Mouse (Mus musculus): ENCODE measurements around the gene Cpz. TPM values are rescaled to one million over a fixed set of nuclear protein-coding genes. Genes with fewer than 3 reads are reported as not detected.

The Cpz gene
- polyA plus RNA-seq, 1 experiment from 2014 or later, result 1.2 TPM

DNA sequence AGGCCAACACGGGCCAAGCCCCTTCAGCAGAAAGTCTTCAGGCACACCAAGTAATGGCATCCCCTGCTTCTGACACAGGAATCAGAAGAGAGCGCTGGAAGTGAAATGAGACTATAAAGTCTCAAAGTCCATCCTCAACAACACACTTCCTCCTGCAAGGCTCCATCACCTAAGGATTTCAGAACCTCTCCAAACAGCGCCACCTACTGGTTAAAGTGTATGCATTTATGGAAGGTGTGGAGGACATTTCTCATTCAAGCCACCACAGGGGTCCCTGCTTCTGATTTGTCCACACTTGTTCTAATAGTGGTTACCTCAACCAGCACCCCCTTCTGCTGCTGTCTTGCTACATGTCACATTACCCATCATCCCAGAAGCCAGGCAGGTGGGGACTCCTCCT lies 10.8 kb upstream of the Cpz start:
- no peaks in the 10 kb centered on the region for H3K36me3 ChIP-seq (ENCODE audit: control insufficient read depth, insufficient read depth)
- H3K27me3 ChIP-seq (replicated peaks; ENCODE audit: control insufficient read depth, insufficient read depth, low read length), result no peaks in the 10 kb centered on the region
- no peak for ATAC-seq
- no peak overlapping the region for H3K4me2 ChIP-seq (ENCODE audit: low read length)
- H3K9me3 ChIP-seq (ENCODE audit: control insufficient read depth, low read length), result no peaks in the 10 kb centered on the region
- no peaks in the 10 kb centered on the region for H3K4me1 ChIP-seq (replicated peaks; ENCODE audit: control insufficient read depth, insufficient read depth, low read length)
- H3K27ac ChIP-seq (ENCODE audit: low read length), result no peak overlapping the region
- 68% methylated on average over 3 of the region's 3 CpGs for WGBS
- no peak overlapping the region for H3K9ac ChIP-seq (replicated peaks; ENCODE audit: low read depth, low read length)
- no peak overlapping the region for H3K4me3 ChIP-seq (replicated peaks; ENCODE audit: low read length)

DNA sequence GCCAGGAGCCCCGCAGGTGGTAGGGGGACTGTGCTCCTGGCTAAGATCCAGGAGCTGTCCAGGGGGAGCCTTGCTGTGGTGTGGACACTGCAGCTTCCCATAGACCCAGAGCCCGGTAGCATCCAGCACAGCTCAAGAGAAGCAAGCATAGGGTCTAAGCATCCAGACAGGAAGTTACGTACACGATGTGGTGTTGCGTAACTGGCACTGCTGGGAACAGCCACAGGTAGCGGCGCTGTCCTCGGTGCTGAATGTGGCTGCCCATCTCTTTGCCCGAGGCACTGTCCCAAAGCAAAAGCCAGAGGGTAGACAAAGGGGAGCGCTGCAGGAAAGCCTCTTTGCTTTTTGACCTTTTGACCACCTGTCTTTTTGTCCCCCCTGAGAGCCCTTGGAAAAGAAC lies 6.1 kb upstream of the Cpz start:
- Histone ChIP-seq H3K9me3 (ENCODE audit: control insufficient read depth, low read length) (no peaks in the 10 kb centered on the region), H3K27me3 (replicated peaks; ENCODE audit: control insufficient read depth, insufficient read depth, low read length) (no peaks in the 10 kb centered on the region), H3K9ac (replicated peaks; ENCODE audit: low read depth, low read length) (no peak overlapping the region), H3K4me3 (replicated peaks; ENCODE audit: low read length) (no peak overlapping the region), H3K4me2 (ENCODE audit: low read length) (no peak overlapping the region), H3K4me1 (replicated peaks; ENCODE audit: control insufficient read depth, insufficient read depth, low read length) (no peaks in the 10 kb centered on the region), H3K36me3 (ENCODE audit: control insufficient read depth, insufficient read depth) (no peaks in the 10 kb centered on the region), H3K27ac (ENCODE audit: low read length) (no peak overlapping the region)
- 14% methylated on average over 10 of the region's 10 CpGs for WGBS
- ATAC-seq, result no peak

DNA sequence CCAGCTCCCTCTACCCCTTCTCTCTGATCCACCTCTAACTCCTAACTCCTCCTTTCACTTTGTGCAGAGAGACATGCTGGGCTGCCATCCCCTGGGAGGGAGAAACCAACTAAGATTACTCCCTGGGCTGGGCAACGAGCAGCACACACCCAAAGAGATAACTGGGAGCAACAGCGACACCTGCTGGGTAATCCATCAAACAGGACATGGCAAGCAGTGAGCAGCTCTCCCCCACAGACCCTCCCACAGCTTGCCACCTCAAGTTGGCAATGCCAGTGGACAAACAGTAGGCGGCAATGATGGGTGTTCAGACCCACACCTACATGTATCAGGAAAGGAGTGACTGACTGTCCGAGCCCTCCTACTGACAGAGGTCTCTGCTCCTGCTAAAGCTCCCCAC lies 4.9 kb upstream of the Cpz start:
- no peak overlapping the region for H3K4me3 ChIP-seq (replicated peaks; ENCODE audit: low read length)
- H3K36me3 ChIP-seq (ENCODE audit: control insufficient read depth, insufficient read depth), result no peaks in the 10 kb centered on the region
- H3K27ac ChIP-seq (ENCODE audit: low read length), result no peak overlapping the region
- H3K9me3 ChIP-seq (ENCODE audit: control insufficient read depth, low read length), result no peaks in the 10 kb centered on the region
- H3K4me2 ChIP-seq (ENCODE audit: low read length), result no peak overlapping the region
- peaks cover under 1% of the 10 kb centered on the region; the same call in 1 of the 2 replicates for H3K4me1 ChIP-seq (replicated peaks; ENCODE audit: control insufficient read depth, insufficient read depth, low read length)
- ATAC-seq, result no peak
- WGBS, result 21% methylated on average over 4 of the region's 4 CpGs
- no peaks in the 10 kb centered on the region for H3K27me3 ChIP-seq (replicated peaks; ENCODE audit: control insufficient read depth, insufficient read depth, low read length)
- no peak overlapping the region for H3K9ac ChIP-seq (replicated peaks; ENCODE audit: low read depth, low read length)

DNA sequence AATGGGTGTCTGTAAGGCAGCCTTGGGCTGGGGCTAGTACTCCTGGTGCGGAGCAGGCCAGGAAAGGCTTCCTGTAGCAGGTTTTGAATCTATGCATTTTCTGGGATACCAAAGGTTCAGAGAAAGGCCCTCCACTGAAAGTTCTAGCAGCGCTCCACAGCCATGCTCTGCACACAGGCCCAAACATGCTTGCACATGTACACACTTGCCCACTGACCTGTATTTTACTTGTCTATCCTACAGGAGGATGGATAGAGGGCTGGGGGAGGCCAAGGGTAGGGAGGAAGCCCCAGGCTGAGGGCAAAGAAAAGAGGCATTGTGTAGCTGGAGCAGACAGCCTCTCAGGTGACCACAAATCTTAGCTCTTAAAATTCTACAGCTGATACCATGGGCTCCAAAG lies 1.1 kb downstream of the Cpz start:
- 73% methylated on average over 2 of the region's 2 CpGs for WGBS
- ATAC-seq, result no peak
- H3K4me2 ChIP-seq (ENCODE audit: low read length), result no peak overlapping the region

DNA sequence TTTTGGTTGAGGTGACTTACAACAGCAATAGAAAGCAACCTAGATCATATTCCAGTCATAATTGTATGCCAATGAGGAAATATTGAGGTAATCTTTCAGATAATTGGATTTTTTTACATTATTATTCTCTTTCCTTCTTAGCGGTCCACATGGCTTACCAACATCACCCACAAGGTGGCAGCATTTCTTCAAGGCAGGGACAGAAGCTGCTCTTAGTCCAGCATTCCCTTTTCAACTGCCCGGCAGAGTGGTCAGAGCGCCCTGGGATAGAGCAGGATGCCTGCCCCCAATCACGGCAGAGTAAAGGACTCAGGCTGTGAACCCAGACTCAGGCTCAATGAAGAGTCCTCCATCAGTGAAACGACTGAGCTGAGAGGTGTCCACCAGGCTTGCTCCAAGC lies 1.8 kb downstream of the Cpz start:
- no peak for ATAC-seq
- 4% methylated on average over 5 of the region's 5 CpGs for WGBS
- H3K4me3 ChIP-seq (replicated peaks; ENCODE audit: low read length), result no peak overlapping the region
- no peak overlapping the region for H3K9ac ChIP-seq (replicated peaks; ENCODE audit: low read depth, low read length)
- H3K27ac ChIP-seq (ENCODE audit: low read length), result no peak overlapping the region
- peaks cover 15% of the 10 kb centered on the region for H3K27me3 ChIP-seq (replicated peaks; ENCODE audit: control insufficient read depth, insufficient read depth, low read length)
- H3K9me3 ChIP-seq (ENCODE audit: control insufficient read depth, low read length), result no peaks in the 10 kb centered on the region
- H3K4me1 ChIP-seq (replicated peaks; ENCODE audit: control insufficient read depth, insufficient read depth, low read length), result peaks cover 5% of the 10 kb centered on the region; the same call in 1 of the 2 replicates
- no peak overlapping the region for H3K4me2 ChIP-seq (ENCODE audit: low read length)
- no peaks in the 10 kb centered on the region for H3K36me3 ChIP-seq (ENCODE audit: control insufficient read depth, insufficient read depth)

More for the DNA sequence above, 1.1 kb downstream of the Cpz start:
- Histone ChIP-seq H3K27me3 (replicated peaks; ENCODE audit: control insufficient read depth, insufficient read depth, low read length) (peaks cover 15% of the 10 kb centered on the region), H3K36me3 (ENCODE audit: control insufficient read depth, insufficient read depth) (no peaks in the 10 kb centered on the region), H3K4me3 (replicated peaks; ENCODE audit: low read length) (no peak overlapping the region), H3K9me3 (ENCODE audit: control insufficient read depth, low read length) (no peaks in the 10 kb centered on the region), H3K27ac (ENCODE audit: low read length) (no peak overlapping the region), H3K4me1 (replicated peaks; ENCODE audit: control insufficient read depth, insufficient read depth, low read length) (peaks cover 5% of the 10 kb centered on the region; the same call in 1 of the 2 replicates), H3K9ac (replicated peaks; ENCODE audit: low read depth, low read length) (no peak overlapping the region)

DNA sequence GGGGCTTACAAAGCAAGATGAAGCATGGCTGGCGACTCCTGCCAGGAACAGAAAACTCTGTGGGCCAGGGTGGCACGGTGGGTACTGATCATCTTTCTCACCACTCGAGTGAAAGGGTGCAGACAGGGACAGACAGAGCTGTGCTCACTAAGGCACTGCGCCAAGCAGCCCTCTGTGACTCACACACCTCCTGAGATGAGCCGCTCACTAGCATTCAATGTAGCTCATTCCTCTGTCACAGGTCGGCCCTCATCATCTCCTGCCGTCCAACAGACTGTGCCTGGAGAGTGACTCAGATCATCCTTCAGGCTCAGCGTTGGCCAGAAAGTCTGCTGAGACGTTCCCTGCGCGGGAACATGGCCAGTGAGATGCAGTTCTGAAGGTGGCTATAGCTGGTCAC lies 8.7 kb downstream of the Cpz start:
- no peak overlapping the region for H3K27ac ChIP-seq (ENCODE audit: low read length)
- no peaks in the 10 kb centered on the region for H3K36me3 ChIP-seq (ENCODE audit: control insufficient read depth, insufficient read depth)
- H3K9ac ChIP-seq (replicated peaks; ENCODE audit: low read depth, low read length), result no peak overlapping the region
- H3K27me3 ChIP-seq (replicated peaks; ENCODE audit: control insufficient read depth, insufficient read depth, low read length), result no peaks in the 10 kb centered on the region
- H3K4me1 ChIP-seq (replicated peaks; ENCODE audit: control insufficient read depth, insufficient read depth, low read length), result no peaks in the 10 kb centered on the region
- 88% methylated on average over 11 of the region's 11 CpGs for WGBS
- no peak overlapping the region for H3K4me3 ChIP-seq (replicated peaks; ENCODE audit: low read length)
- no peak overlapping the region for H3K4me2 ChIP-seq (ENCODE audit: low read length)
- no peak for ATAC-seq
- H3K9me3 ChIP-seq (ENCODE audit: control insufficient read depth, low read length), result no peaks in the 10 kb centered on the region

DNA sequence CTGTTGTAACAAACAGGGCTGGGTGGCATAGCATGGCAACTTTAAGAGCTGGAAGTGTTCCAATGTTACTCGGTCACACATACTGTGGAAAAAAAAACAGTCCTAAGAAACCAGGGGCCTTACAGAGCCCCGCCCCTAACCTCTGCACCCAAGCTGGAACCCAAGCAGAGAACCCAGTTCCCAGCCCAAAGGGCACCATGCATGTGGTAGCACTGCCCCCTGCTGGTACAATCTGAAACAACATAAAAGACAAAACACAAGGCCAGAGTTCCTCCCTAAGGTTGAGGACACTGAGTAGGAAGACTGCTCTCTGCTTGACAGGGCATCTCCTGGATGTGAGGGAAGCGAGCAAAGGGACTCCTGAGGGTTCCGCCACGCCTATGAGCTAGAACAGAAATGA lies 14.9 kb downstream of the Cpz start:
- no peaks in the 10 kb centered on the region for H3K9me3 ChIP-seq (ENCODE audit: control insufficient read depth, low read length)
- WGBS, result 13% methylated on average over 5 of the region's 5 CpGs
- H3K4me1 ChIP-seq (replicated peaks; ENCODE audit: control insufficient read depth, insufficient read depth, low read length), result no peaks in the 10 kb centered on the region
- H3K9ac ChIP-seq (replicated peaks; ENCODE audit: low read depth, low read length), result no peak overlapping the region
- H3K27me3 ChIP-seq (replicated peaks; ENCODE audit: control insufficient read depth, insufficient read depth, low read length), result no peaks in the 10 kb centered on the region
- ATAC-seq, result 0 out of 2 replicates have a peak, but pooled peaks have one; percentile 43
- H3K4me3 ChIP-seq (replicated peaks; ENCODE audit: low read length), result no peak overlapping the region
- no peak overlapping the region for H3K4me2 ChIP-seq (ENCODE audit: low read length)
- H3K36me3 ChIP-seq (ENCODE audit: control insufficient read depth, insufficient read depth), result no peaks in the 10 kb centered on the region
- H3K27ac ChIP-seq (ENCODE audit: low read length), result no peak overlapping the region

DNA sequence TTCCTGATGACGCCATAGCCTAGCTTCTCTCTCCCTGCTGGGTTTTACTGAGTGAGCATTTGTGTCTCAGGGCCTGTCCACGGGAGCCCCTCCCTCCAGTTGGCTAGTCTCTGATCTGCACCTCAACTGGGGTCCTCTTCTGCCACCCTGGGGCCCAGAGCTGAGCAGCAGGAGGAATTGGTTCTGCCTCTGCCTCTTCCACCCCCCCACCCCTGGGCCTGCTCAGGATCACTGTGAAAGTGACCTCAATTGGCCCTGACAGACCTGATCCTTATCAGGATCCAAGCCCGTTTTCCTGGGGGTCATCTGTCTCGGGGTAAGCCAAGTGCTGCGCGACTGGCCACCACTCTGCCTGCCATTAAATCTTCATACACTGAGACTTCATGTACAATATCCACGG lies 20.5 kb downstream of the Cpz start:
- no peak for ATAC-seq
- 77% methylated on average over 7 of the region's 7 CpGs for WGBS
- no peak overlapping the region for H3K4me3 ChIP-seq (replicated peaks; ENCODE audit: low read length)

DNA sequence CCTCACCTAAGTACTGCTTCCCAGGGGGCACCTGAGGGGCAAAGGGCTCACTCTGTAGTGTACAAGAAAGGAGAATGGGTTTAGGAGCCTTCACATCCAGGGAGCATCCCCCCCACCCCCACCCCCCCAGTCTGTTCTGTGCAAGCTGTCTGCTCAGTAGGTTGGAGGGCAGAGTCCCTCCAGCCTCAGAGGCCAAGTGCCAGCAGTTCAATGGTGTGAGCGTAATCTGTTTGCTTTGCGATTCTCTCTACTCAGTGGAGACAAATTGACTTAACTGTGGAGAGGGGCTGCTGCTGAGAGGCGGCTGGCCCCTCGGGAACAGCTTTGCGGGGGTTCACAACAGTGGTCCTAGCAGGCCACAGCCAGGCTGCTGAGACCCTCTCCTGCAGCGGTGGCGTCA lies 28.2 kb downstream of the Cpz start:
- no peak overlapping the region for H3K9ac ChIP-seq (replicated peaks; ENCODE audit: low read depth, low read length)
- ATAC-seq, result no peak
- no peak overlapping the region for H3K4me2 ChIP-seq (ENCODE audit: low read length)
- no peaks in the 10 kb centered on the region for H3K36me3 ChIP-seq (ENCODE audit: control insufficient read depth, insufficient read depth)
- no peaks in the 10 kb centered on the region for H3K27me3 ChIP-seq (replicated peaks; ENCODE audit: control insufficient read depth, insufficient read depth, low read length)
- no peaks in the 10 kb centered on the region for H3K4me1 ChIP-seq (replicated peaks; ENCODE audit: control insufficient read depth, insufficient read depth, low read length)
- H3K27ac ChIP-seq (ENCODE audit: low read length), result no peak overlapping the region
- H3K4me3 ChIP-seq (replicated peaks; ENCODE audit: low read length), result no peak overlapping the region
- WGBS, result 49% methylated on average over 7 of the region's 7 CpGs
- no peaks in the 10 kb centered on the region for H3K9me3 ChIP-seq (ENCODE audit: control insufficient read depth, low read length)

More for the DNA sequence above, 20.5 kb downstream of the Cpz start:
- no peaks in the 10 kb centered on the region for H3K36me3 ChIP-seq (ENCODE audit: control insufficient read depth, insufficient read depth)
- no peak overlapping the region for H3K9ac ChIP-seq (replicated peaks; ENCODE audit: low read depth, low read length)
- H3K27me3 ChIP-seq (replicated peaks; ENCODE audit: control insufficient read depth, insufficient read depth, low read length), result no peaks in the 10 kb centered on the region
- no peaks in the 10 kb centered on the region for H3K9me3 ChIP-seq (ENCODE audit: control insufficient read depth, low read length)
- no peaks in the 10 kb centered on the region for H3K4me1 ChIP-seq (replicated peaks; ENCODE audit: control insufficient read depth, insufficient read depth, low read length)
- H3K4me2 ChIP-seq (ENCODE audit: low read length), result no peak overlapping the region
- no peak overlapping the region for H3K27ac ChIP-seq (ENCODE audit: low read length)

DNA sequence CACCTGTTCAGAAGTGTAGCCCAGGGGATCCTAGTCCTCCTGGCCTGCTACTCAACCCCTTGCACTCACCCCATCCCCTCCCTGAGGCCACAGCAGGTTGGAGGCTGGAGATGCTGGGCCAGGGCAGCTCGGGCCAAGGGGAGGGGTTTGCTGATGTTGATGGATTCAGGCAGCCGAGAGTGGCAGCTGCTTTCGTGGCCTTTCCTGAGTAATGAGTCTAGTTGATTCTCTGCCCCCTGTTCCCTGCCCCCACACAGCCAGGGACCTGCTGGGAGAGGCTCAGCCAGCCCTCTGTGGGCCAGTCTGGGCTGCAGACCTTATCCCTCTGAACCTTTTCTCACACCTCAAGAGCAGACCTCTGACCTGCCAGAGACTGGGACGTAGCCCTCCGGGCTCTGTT lies 29.5 kb downstream of the Cpz start:
- WGBS, result 42% methylated on average over 5 of the region's 5 CpGs
- Histone ChIP-seq H3K4me1 (replicated peaks; ENCODE audit: control insufficient read depth, insufficient read depth, low read length) (no peaks in the 10 kb centered on the region), H3K27me3 (replicated peaks; ENCODE audit: control insufficient read depth, insufficient read depth, low read length) (no peaks in the 10 kb centered on the region), H3K4me3 (replicated peaks; ENCODE audit: low read length) (no peak overlapping the region), H3K9ac (replicated peaks; ENCODE audit: low read depth, low read length) (no peak overlapping the region), H3K9me3 (ENCODE audit: control insufficient read depth, low read length) (no peaks in the 10 kb centered on the region), H3K36me3 (ENCODE audit: control insufficient read depth, insufficient read depth) (no peaks in the 10 kb centered on the region), H3K4me2 (ENCODE audit: low read length) (no peak overlapping the region), H3K27ac (ENCODE audit: low read length) (no peak overlapping the region)
- no peak for ATAC-seq
